Mouse (Mus musculus): ENCODE data around the gene Jhy.
A peak's percentile ranks its signal among the peaks of the same experiment; 100 is the strongest.

Gene Jhy

DNA sequence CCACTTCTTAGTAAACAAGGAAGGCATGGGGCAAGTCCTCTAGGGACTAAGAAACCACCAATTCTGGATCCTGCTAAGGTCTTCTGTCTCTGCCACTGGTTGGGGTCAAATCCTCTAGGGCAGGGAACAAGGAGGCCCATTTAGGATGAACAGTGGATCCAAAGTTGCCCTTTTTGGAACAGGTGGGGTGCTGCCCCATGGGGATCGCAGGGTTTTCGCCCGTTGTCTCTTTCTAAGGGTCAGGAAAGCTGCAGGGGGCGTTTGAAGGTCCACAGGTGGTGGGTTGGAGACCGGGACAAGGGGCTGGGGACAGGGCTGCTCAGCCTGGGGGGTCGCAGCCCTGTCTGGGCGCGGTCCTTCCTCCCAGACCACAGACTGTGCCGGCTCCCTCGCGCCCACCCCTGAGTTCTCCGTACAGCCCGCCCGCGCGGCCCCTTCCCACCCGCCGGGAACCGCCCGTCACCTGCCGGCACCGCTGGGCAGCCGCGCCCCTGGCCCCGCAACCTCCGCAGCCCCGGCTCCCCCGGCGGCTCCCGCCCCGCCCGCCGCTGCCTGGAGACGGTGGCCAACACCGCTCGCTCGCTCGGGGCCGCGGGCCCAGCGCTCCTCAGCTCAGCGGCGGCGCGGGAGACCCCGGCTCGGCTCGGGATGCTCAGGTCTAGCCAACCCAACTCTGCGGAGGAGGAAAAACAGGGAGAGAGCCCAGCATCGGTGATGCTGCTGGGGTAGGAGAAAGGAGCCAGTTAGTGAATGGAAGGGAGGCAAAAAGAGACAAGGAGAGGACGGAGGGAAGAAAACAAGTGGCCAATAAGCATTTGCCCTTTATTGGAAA is at the start of gene Jhy:
Gene Jhy, minus strand, starts transcription at position 533 of the 832 bp plus-strand sequence.
- DNase-seq (ENCODE audit: low spot score in 2 of 2) = no peak

DNA sequence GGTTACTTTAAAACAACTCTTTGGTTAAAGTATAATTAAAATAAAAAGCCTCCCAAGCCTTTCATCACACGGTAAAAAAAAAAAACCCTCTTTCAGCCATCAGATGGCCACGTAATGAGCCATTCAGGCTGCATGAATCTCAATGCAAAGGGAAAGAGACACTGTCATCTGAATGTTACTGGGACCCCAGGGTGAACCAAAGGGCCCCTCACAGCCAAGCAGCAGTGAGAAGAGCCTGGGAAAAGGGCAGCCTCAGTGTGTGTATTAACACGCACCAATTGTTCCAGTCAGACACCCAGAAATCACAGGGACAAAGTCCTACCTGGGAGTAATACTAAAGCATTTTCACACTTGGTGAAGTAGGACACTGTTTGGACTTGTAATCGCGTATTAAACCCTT is 48.5 kb upstream of the Jhy start:
- no peak for DNase-seq (ENCODE audit: low spot score in 2 of 2)

DNA sequence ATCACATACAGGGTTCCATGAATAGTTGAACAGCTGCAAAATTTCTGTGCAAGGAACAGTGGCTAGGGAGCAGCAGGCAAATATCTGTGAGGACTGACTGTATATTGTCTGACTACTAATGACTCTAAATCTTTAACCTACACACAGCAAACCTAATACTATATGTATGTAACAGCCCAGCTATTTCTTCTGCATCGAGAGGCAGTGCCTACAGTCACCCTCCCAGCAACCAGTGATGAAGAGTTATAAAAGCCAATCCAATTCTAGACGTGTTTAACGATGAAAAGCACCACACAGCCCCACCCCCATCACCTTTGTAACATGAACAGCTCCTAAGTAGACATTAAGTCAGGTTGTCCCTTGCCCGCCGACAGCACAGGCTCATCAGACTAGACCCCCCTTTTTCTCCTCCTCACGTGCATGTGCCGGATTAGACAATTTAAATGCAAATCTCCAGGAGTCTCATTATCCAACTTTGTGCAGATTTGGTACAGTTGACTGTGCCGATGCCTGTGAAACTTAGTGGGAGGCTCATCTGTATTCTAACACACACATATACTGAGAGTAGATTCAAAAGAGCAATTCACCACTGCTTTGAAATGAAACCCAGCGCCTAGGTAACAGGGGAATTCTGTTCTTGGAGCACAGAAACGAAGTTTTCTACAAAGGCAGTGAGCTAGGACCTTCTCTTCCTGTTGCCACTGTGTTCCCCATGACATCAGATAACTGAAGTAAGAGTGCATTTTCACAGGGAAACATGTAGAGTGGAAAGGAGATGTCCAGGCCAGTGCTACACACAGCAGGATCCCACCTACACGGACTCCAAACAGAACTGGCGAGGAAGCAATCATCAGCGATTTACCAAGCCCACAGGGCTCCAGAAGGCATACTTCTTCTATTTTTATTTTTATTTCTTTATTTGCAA is 47.9 kb upstream of the Jhy start:
- DNase-seq (ENCODE audit: low spot score in 2 of 2) = peak in 1 of 2 experiments; percentile 49

DNA sequence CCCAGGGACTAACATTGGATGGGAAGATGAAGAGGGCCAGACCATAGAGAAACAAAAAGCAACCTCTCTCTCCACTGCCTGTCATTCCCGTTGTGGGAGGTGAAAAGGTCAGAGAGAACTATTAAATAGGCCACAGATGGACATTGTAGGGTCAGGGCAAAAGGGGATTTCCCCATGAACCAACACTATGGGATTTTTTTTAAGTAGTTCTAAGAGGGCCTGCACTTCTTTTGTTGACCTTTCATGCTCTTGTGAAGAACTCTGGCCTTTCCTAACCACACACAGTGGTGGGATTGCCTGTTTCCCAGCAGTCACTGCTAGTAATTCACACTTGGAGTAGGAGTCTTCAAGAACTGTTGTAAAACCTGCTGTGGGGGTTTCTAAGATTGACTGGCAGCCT is 43.9 kb upstream of the Jhy start:
- no peak for DNase-seq (ENCODE audit: low spot score in 2 of 2)

DNA sequence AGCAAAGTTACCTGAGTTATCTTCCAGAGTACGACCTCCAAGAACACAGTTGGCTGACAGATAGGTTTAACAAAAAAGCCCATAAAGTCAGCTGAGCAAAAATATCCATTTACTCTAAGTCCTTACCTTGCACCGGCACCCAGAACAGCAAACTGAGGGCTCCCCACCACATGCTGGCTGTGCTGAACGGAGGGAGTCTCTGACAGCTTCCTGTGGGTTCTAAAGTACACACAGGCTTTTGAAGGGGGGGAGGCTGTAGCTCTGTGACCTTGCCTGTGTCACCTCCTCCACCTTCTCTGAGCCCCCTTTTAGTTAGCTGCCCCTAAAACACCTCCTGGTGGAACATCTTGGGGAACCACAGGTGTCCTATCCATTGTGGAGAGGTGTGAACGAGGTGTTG is 40.5 kb upstream of the Jhy start, which contains the start of gene Crtam:
Gene Crtam, minus strand, starts transcription at position 214 of the 400 bp plus-strand sequence.
- DNase-seq (ENCODE audit: low spot score in 2 of 2) = no peak

DNA sequence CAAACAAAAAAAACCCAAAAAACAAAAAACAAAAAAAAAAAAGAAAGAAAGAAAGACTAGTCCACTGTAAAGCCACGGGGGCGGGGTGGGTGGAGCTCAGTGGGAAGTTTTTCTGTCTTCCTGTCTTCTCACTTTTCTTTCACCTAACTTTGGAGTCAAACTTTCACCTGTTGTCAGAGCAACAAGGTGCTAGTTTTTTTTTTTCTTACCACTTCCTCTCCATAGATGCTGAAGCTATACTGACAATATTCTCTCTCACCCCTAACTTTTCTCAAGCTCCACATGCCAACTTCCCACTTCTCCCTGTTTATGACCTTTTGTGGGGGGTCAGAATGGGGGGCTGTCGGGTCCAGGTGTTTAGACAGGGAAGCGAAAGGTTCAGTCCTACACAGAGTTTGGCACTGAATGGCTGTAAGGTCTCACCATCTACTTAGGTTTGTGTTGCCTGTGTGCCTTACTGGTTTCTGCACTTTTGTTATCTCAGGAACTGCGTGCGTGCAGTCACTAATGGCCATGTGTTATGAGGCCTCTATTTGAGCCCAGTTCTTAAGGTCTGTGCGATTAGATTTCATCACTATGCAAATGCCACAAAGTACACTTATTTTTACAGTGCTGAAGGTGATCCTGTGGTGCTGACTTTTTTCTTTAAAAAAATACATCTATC is 33.3 kb upstream of the Jhy start:
- no peak for DNase-seq (ENCODE audit: low spot score in 2 of 2)

DNA sequence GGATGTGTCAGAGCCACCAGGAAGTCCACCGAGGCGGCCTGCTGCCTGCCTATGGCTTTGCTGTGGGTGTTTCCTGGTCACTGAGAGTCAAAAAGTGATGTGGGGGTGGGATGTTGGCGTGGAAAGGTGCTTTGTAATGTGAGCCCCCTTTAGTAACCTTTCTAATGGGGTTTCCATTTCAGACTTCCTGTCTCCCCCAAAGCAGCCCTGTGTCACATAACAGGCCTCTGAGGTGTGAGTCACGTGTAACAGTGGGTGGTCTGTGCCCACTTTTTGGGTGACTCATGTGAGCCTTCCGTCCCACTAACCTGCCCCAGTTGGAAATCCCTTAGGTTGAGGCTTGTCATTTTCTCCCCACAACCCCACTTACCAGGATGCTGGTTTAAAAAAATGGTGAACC is 30.2 kb upstream of the Jhy start:
- no peak for DNase-seq (ENCODE audit: low spot score in 2 of 2)

DNA sequence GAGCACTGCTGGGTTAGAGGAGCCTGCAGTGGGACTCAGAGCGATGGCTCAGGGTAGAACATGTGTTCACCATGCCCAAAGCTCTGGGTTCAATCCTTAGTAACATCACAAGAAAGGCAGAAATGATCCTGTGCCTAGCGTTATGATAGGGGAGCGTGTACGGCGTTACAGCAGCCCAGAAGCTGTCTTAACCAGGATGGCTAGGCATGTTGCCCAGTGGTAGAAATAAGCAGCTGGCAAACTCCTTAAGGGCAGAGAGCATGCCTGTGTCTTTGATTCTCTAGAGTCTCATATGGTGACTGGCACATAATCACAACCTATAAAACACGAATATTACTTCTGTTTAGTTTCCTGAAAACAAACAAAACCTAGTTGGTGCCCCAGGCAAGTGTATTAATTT is 27.6 kb upstream of the Jhy start:
- DNase-seq (ENCODE audit: low spot score in 2 of 2) = no peak

DNA sequence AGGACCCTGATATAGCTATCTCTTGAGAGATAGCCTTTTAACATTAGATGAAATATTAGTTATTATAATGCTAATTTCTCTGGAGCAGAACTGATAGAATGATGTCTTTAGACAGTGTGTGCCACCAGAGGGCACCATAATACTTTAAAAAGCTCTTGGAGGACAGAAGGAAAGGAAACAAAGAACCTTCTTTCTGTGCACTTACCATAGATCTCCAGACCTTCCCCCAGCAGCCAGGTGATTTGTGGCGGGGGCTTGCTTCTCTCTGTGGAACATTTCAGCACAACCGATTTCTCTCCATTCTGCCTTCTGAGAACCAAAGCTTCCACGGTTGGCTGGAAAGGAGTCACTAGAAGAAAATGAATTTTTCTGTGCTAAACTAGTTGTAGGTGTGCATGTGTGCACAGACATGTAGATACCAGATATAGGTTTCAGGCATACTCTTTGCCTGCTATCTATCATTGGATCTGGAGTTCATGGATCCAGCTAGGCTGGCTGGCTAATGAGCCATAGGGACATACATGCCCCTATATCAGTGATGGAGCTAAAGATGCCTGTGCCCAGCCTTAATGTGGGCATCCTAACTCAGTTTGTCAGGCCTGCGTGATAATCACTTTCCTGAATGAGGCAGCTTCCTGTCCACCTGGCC is 26.1 kb upstream of the Jhy start:
- peak in 1 of 2 experiments; percentile 80 for DNase-seq (ENCODE audit: low spot score in 2 of 2)

DNA sequence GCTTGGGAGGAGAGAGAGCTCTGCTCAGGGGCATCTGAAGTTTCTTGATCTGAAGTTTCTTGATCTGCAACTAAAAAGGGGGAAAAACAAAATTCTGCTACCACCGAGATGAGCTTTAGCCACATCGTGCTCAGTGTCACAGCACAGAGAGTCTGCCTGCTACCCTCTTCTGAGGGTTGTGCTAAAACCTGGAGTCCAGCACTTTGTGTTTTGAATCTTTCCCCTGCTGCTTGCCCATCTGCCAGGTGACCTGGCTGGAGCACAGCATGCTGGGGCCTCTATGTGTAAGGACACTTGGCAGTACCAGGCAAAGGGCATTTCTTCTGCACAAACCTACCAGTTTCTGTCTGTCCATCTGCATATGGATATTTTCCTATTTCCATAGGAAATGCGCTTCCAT is 20.4 kb upstream of the Jhy start:
- DNase-seq (ENCODE audit: low spot score in 2 of 2) = no peak

DNA sequence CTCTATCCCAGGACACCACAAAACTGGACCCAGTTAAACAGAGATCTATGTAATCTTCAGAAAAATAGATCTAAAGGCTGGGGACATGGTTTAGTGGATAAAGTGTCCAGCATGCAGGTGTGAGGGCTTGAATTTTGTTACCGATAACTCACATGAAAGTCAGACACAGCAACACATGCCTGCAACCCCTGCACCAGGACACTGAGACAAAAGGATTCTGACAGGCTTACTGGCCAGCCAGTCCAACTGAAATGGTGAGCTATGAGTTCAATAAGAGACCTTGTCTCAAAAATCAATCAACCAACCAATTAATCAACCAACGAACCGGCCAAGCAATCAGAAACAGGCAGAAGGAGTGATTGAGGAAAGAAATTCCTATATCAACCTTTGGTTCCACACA is 19.8 kb upstream of the Jhy start:
- DNase-seq (ENCODE audit: low spot score in 2 of 2) = no peak

DNA sequence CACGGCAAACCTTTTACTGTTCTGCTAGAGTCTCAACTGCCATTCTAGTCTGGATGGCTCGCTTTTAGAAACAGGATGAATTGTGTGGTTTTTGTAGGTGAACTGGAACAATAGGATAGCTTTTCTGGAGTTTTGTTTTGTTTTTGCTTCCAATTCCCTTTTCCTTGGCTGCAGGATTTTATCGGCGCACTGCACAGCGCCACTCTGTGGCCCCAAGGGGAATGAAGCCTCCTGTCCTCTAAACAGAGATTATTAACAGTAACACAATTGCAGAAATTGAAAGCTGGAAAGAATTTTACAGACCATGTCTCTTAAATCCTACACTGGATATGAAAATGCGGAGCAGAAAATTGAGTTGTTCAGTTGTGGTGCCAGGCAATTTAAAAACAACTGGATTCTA is 18.6 kb upstream of the Jhy start:
- DNase-seq (ENCODE audit: low spot score in 2 of 2) = peak in 1 of 2 experiments; percentile 31

DNA sequence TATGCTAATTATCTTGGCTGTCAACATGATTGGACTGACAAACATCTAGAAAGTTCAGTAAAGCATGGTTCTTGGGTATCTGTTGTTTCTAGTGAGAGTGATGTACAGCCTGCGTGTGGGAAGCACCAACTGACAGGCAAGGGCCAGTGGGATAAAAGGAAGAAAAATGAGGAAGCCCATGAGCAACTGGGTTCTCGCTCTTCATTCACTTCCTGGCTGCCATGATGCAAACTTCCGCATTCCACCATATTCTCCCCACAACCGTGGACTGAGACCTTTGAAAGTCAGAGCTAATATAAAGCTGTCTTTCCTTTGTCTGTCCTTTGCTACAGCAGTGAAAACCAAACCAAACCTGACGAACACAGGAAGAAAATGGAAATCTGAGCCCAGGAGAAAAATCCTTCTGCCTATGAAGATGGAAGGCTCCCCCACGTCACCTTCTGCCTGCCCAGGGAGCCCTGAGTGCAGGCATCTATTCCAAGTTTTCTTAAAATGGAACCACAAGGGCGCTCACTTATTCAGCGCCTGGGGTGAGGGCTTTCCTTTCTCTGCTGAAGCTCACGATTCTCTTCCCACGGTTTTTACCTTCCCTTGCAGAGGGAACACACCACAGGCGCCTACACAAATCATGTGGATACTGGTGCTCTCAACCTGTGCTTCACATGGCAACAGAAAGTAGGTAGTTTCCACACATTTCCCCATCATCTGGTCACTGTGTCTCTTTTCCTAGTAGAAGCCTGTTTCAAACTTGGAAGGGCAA is 10.3 kb upstream of the Jhy start:
- peak; percentile 14 to 40 for DNase-seq (ENCODE audit: low spot score in 2 of 2)

DNA sequence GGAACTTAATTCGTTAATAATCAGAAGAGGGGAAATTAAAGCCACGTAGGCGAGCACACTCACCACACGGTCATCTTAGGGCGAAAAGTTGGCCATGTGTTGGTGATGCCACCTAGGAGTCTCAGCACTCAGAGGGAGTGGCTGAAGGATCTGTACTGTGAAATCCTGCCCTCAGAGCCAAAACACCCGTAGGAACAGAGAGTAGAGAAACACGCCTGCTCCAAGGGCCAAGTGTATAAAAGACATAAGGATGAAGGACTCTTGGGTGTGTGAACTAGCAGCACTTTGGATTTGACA is 448 bp upstream of the Jhy start:
- DNase-seq (ENCODE audit: low spot score in 2 of 2) = peak in 1 of 2 experiments; percentile 4

DNA sequence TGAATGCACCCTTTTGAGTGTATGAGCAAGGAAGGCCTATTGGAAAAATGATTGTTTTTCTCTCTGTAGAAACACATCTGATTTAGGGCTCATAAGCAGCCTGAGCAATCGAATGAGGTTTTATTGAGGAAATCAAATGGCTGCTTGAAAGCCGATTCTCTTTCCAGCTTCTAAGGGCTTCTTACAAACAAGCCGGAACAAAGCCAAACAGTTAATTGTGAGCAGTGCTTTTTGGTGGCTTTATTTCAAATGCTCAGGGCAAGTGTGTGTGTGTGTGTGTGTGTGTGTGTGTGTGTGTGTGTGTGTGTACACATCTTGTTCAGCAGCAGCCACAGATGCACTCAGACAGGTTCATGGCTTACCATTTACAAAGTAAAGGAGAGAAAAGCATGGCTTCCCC is 2.5 kb downstream of the Jhy start:
- no peak for DNase-seq (ENCODE audit: low spot score in 2 of 2)

DNA sequence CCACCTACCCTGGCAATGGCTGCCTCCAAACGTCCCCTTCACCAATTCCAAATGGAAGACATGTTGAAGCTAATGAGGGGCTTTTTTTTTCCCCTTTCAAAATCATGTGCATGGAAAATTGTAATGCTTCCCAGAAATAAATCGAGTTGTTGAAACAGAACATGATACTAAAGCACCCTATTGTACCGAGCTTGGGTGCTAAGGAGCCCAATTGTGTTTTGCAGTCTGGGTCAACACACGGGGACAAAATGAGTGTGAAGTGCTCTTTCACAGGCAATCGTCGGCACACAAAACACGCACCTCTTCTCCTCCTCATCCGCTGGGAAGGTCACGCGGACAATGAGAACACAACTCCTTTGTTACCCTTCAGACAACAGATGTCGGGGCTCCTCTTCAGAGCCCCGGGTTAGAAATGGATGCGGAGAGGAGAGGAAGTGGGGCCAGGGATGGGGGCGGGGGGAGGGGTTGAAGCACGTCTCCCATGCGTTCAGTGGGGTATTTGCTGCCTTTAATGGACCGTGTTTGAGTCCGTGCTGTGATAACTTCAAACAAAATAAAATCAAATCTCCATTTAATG is 14.8 kb downstream of the Jhy start:
- DNase-seq (ENCODE audit: low spot score in 2 of 2) = no peak

DNA sequence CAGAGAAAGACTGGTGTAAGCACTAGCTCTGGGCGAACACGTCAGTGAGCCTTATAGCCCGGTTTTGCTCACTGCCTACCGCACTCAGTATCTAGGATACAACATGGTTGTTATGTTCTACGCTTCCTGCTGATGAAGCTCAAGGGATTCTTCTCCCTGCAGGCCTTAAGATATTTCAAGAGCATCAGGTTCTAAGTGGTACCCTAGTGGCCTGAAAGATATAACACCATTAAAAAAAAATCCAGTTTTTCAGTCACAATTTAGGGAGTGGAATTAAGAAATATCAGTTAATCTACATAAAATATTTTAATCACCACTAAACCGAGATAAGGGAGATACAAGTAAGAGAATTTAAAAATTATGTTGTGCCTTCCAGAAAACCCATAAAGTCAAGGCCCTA is 15.4 kb downstream of the Jhy start:
- no peak for DNase-seq (ENCODE audit: low spot score in 2 of 2)

DNA sequence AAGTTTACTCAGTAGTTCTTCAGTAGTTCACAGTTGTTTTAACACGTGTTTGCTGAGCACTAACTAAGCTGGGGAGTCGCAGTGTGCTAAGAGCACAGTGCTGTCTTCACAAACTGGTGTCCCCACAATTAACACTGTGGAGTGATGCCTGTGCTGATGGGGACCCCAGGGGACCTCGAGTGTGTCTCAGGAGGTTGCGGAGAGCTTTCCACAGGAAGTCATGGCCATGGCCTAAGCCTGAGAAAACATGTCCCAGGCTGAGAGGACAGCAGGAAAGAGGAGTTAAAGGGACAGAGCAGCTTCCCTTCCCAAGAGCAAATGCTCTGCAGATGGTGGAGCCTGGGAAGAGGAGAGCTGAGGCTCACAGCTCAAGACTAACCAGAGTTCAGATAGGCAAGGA is 16.8 kb downstream of the Jhy start:
- no peak for DNase-seq (ENCODE audit: low spot score in 2 of 2)

DNA sequence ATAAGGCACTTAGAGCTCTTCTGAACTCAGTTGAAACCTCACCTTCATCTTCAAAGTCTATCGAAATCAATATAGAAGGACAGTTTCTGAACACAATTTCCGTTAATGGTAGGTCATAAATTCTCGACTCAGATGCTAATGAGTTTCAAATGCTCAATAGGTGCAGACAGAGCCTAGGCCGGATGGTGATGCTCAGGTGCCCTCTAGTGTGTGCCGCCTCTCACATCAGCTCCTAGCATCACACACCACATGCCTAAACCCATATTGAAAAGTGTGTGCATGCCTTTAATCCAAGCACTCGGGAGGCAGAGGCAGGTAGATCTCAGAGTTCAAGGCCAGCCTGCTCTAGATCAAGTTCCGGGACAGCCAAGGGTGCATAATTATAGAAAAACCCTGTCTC is 26.5 kb downstream of the Jhy start:
- no peak for DNase-seq (ENCODE audit: low spot score in 2 of 2)

DNA sequence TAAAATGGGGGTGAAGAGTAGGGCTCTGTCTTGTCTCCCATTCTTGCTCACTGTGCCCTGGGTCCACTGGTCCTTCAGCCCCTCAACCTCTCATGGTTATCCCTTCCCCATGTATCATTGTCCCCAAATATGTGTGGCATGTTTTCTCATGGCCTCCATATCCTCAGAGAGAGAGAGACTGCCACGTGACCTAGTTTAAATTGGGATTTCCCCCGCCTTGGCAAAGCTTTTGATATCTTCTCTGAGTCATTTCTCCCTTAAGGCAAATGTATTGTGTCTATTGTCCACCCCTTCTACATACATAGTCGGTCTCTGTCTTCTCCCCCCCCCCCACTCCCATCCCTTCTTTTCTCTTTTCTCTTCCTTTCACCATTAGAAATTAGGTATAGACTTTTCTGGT is 30.6 kb downstream of the Jhy start:
- no peak for DNase-seq (ENCODE audit: low spot score in 2 of 2)

Data from left cerebral cortex, adult 9 months (tissue).